Mouse (Mus musculus) adrenal gland, adult 2 months (tissue): ENCODE data around the gene Chst8. TPM values are rescaled to one million over a fixed set of nuclear protein-coding genes. Genes with fewer than 3 reads are reported as not detected.

Source experiments
- DNase-seq: peaks from one replicate; pipeline ENCODE4 v3.0.0; 2021
- polyA plus RNA-seq: library from polyadenylated mRNA; depleted of rRNA; stranded (reverse); fragments of >200 nt; gene quantifications from 2 replicates; pipeline ENCODE4 v1.2.3, GENCODE M21; 2012
- total RNA-seq, 2 experiments: library from RNA; stranded (reverse); gene quantifications; 2 replicates each; pipeline ENCODE4 v1.2.3; 2021

Gene Chst8
- total and polyA plus RNA-seq, 3 experiments, result 10.6 to 26.9 (median 11.4) TPM

GRCm38 (mm10) chr7:34667874-34668273 is 144.6 kb downstream of the Chst8 start:
- DNase-seq, result no peak

- DNase-seq, result no peak
Observed at GRCm38 (mm10) chr7:34663145-34663544, 149.4 kb downstream of the Chst8 start.

- no peak for DNase-seq
Observed at GRCm38 (mm10) chr7:34662227-34662626, 150.3 kb downstream of the Chst8 start.

- peak; percentile 22 for DNase-seq
Observed at GRCm38 (mm10) chr7:34659386-34660085, 153.0 kb downstream of the Chst8 start.

GRCm38 (mm10) chr7:34656632-34657031 is 155.9 kb downstream of the Chst8 start, which contains the start of gene Kctd15:
Gene Kctd15 (minus strand): TSS chr7:34656732.
- DNase-seq, result no peak

- DNase-seq, result peak; percentile 94
Observed at GRCm38 (mm10) chr7:34655086-34655839, 157.2 kb downstream of the Chst8 start.

GRCm38 (mm10) chr7:34654441-34655085 is 157.9 kb downstream of the Chst8 start:
- DNase-seq, result peak; percentile 79

GRCm38 (mm10) chr7:34653731-34654440 is 158.6 kb downstream of the Chst8 start:
- peak; percentile 52 for DNase-seq

GRCm38 (mm10) chr7:34652751-34653502 is 159.6 kb downstream of the Chst8 start:
- DNase-seq, result peak; percentile 45

- DNase-seq, result no peak
Observed at GRCm38 (mm10) chr7:34651381-34651780, 161.1 kb downstream of the Chst8 start.

- peak; percentile 87 for DNase-seq
Observed at GRCm38 (mm10) chr7:34647052-34647451, 165.5 kb downstream of the Chst8 start.

GRCm38 (mm10) chr7:34646144-34646795 is 166.2 kb downstream of the Chst8 start:
- DNase-seq, result no peak

- no peak for DNase-seq
Observed at GRCm38 (mm10) chr7:34645623-34646022, 166.9 kb downstream of the Chst8 start.

GRCm38 (mm10) chr7:34644591-34644990 is 167.9 kb downstream of the Chst8 start:
- DNase-seq, result no peak

- DNase-seq, result no peak
Observed at GRCm38 (mm10) chr7:34643329-34643728, 169.2 kb downstream of the Chst8 start.

GRCm38 (mm10) chr7:34641968-34642367 is 170.5 kb downstream of the Chst8 start:
- no peak for DNase-seq

- DNase-seq, result no peak
Observed at GRCm38 (mm10) chr7:34639798-34640197, 172.7 kb downstream of the Chst8 start.

- no peak for DNase-seq
Observed at GRCm38 (mm10) chr7:34636661-34637060, 175.8 kb downstream of the Chst8 start.

GRCm38 (mm10) chr7:34632966-34633742 is 179.4 kb downstream of the Chst8 start:
- peak; percentile 24 for DNase-seq
